Mouse (Mus musculus): ENCODE measurements around the gene Mgat4c. TPM values are rescaled to one million over a fixed set of nuclear protein-coding genes. Genes with fewer than 3 reads are reported as not detected.
"Not testable (repeated sequence)": the region's sequence is repeated elsewhere in the genome, so short reads cannot be mapped to it uniquely, and the experiment has no call there.

Mgat4c gene
- polyA plus RNA-seq, 1 experiment from 2014 or later, result 0.11 TPM

DNA sequence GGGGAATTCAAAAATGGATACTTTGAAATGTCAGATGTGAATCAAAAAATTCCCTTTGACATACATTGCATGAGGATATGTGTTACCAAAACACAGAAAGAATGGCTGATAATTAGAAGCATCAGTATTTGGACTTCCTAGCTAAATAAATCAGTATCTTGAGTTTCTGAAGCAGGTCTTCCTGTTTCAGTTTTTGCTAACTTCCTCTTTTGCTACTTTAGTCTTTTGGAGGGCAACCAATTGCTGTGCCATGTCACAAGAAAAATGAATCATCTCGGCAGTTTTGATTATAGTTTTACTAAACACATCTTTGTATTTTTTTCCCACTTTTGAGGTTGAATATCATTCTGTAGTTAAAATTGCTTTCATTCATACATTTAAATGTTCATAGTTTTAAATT, 707.9 kb downstream of the Mgat4c start:
- H3K4me3 ChIP-seq, result no peak overlapping the region
- WGBS, result 91% methylated on average over 1 of the region's 1 CpGs
- no peaks in the 10 kb centered on the region for H3K27me3 ChIP-seq (ENCODE audit: low read depth, poor library complexity, severe bottlenecking)
- no peaks in the 10 kb centered on the region for H3K4me1 ChIP-seq
- H3K9me3 ChIP-seq (replicated peaks), result no peaks in the 10 kb centered on the region
- DNase-seq (ENCODE audit: low spot score), result no peak
- no peak overlapping the region for H3K27ac ChIP-seq (replicated peaks)
- no peaks in the 10 kb centered on the region for H3K36me3 ChIP-seq

- 86% methylated on average over 2 of the region's 2 CpGs for WGBS
- Histone ChIP-seq H3K4me1 (no peaks in the 10 kb centered on the region), H3K36me3 (no peaks in the 10 kb centered on the region), H3K27me3 (ENCODE audit: low read depth, poor library complexity, severe bottlenecking) (no peaks in the 10 kb centered on the region), H3K9me3 (replicated peaks) (no peaks in the 10 kb centered on the region), H3K4me3 (no peak overlapping the region), H3K27ac (replicated peaks) (no peak overlapping the region)
- DNase-seq (ENCODE audit: low spot score), result no peak
Observed at GRCm38 (mm10) chr10:102417654-102418272, 736.5 kb downstream of the Mgat4c start.

DNA sequence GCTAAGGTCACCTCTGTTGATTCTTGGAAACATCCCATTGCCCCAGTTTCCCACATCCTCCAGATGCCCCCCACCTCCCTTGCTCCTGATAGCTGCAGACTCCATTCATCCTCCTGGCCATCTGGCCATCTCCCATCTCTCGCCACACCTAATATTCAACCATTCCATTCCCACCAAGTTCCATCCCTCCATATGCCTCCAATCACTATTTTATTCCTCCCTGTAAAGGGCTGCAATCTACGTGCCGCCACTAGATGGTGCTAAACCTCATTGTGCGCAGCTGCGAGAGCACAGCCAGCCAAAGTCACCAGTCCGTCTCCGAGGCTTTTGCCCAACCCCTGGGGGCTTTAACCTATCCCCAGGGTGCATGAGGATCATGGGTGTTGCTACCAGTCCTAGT, 753.8 kb downstream of the Mgat4c start:
- H3K4me3 ChIP-seq; H3K27me3 ChIP-seq (ENCODE audit: low read depth, poor library complexity, severe bottlenecking); H3K9me3 ChIP-seq (replicated peaks); H3K36me3 ChIP-seq; H3K4me1 ChIP-seq; H3K27ac ChIP-seq (replicated peaks): not testable (repeated sequence)
- peak; percentile 23 for DNase-seq (ENCODE audit: low spot score)
- 6% methylated on average over 7 of the region's 7 CpGs for WGBS

DNA sequence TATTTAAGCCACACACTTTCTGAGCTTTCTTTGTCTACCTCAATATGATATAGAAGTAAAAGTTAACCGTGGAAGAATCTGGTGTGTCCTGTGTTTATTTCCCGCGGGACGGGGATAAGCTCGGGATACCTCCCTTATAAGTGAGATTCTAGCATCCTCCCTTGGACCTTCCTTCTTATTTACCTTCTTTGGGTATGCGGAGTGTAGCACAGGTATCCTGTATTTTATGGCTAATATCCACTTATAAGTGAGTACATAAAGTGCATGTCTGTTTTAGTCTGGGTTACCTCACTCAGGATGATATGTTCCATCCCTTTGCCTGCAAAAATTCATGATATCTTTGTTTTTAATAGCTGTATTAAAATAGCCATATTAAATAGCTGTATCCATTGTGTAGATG, 754.2 kb downstream of the Mgat4c start:
- H3K4me1 ChIP-seq; H3K9me3 ChIP-seq (replicated peaks); H3K27ac ChIP-seq (replicated peaks); H3K36me3 ChIP-seq; DNase-seq (ENCODE audit: low spot score); H3K27me3 ChIP-seq (ENCODE audit: low read depth, poor library complexity, severe bottlenecking): not testable (repeated sequence)
- 51% methylated on average over 6 of the region's 6 CpGs for WGBS
- H3K4me3 ChIP-seq, result peak overlapping the region; percentile 32; the same call in 1 of the 2 replicates

Small RNA genes within 50 kb of the gene (microRNA-seq; reads per million reads assigned to microRNA genes)
- gene Mir3059, result not detected

Measured in midbrain, embryonic 10.5 days (tissue).